Mouse (Mus musculus) cortical plate, adult 2 months (tissue): Measurements from ENCODE around the gene Pde2a.

ENCODE experiments used
- CTCF ChIP-seq: fragments of 200-500 bp; IDR thresholded peaks from 2 replicates; pipeline ENCODE4 v1.5.1; 2011; ENCODE audit warnings: mild to moderate bottlenecking, control low read depth, low read length; ENCODE audit not compliant: insufficient read depth; ENCODE audit errors: extremely low read depth
- POLR2A ChIP-seq: fragments of 200-500 bp; IDR thresholded peaks from 2 replicates; pipeline ENCODE4 v1.6.1; 2011; ENCODE audit warnings: mild to moderate bottlenecking, low read length, control low read depth; ENCODE audit not compliant: insufficient read depth; ENCODE audit errors: extremely low read depth

DNA sequence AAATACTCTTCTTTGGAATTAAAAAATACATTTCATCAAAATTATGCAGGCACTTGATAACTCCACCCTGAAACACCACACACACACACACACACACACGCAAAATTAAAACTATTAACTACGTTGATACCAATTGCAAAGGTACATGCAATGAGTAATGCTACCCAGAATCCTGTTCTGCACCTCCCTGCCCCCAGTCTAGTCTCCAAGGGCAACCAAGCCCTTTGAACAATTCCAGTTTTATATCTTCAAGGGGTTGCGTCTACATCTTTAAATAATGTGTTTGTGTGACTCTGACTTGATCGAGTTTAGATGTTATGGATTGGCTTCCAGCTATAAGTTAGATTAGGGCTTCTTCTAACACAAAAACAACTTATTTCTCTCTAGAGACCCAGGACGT is 114.0 kb downstream of the Pde2a start:
- TF ChIP-seq POLR2A (no peak), CTCF (no peak)
